Mouse (Mus musculus): ENCODE results near the gene Olfr1161.

DNA sequence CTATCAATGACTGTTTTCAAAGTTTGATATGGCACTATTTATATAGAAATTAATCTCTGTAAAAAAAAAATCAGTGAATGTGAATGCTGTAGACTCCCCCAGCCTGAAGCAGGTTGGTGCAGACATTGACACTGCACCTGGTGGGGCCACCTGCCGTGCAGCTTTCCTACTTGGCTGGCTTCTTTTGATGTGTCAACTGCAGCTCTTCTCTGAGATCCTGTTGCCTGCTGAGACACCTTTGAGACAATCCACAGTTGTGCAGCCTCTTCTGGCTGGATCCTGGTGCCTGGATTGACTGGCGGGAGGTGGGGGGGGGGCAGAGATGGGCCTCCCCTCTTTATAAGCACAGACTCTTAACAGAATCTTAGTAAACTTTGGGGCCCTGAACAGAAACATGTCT, 41.0 kb downstream of the Olfr1161 start:
- TF ChIP-seq USF2 (conservative IDR thresholded peaks at IDR 0.05; ENCODE audit: low read depth, low read length), result no peak
- TF ChIP-seq POLR2A (IDR thresholded peaks at IDR 0.05; ENCODE audit: low read depth, low read length), result no peak
- TF ChIP-seq CTCF (conservative IDR thresholded peaks at IDR 0.05 in 1 of 2, IDR thresholded peaks at IDR 0.05 in 1 of 2; ENCODE audit: low read depth in 2 of 2, low read length in 2 of 2), result no peak
- no peak for TF ChIP-seq BHLHE40 (IDR thresholded peaks at IDR 0.05; ENCODE audit: low read depth, low read length)
- TF ChIP-seq RAD21 (IDR thresholded peaks at IDR 0.05; ENCODE audit: low read depth, low read length), result no peak
- TF ChIP-seq ZNF384 (IDR thresholded peaks at IDR 0.05; ENCODE audit: low read depth, low read length), result no peak
- TF ChIP-seq ETS1 (conservative IDR thresholded peaks at IDR 0.05; ENCODE audit: low read depth, low read length), result no peak
- no peak for TF ChIP-seq ZMIZ1 (IDR thresholded peaks at IDR 0.05; ENCODE audit: low read depth, low read length)
- no peak for TF ChIP-seq EP300 (IDR thresholded peaks at IDR 0.05; ENCODE audit: low read length)
- TF ChIP-seq NELFE (IDR thresholded peaks at IDR 0.05; ENCODE audit: low read depth, low read length), result no peak
- no peak for TF ChIP-seq USF1 (IDR thresholded peaks at IDR 0.05; ENCODE audit: low read depth, low read length)
- TF ChIP-seq MAZ (IDR thresholded peaks at IDR 0.05; ENCODE audit: low read depth, low read length), result no peak
- TF ChIP-seq SIN3A (IDR thresholded peaks at IDR 0.05; ENCODE audit: low read length), result no peak
- no peak for TF ChIP-seq TBP (conservative IDR thresholded peaks at IDR 0.05; ENCODE audit: low read depth, low read length)

Data from CH12.LX (cell line).